Mouse (Mus musculus): ENCODE measurements around the gene Gm36028. TPM values are rescaled to one million over a fixed set of nuclear protein-coding genes. Genes with fewer than 3 reads are reported as not detected.
A peak's percentile ranks its signal among the peaks of the same experiment; 100 is the strongest.

The Gm36028 gene
- polyA plus RNA-seq (2014; fragmentation: Nextera tagmentation; extraction: Ambion mirVana) = 0.20 TPM in 1 of 2 replicates, not detected in the other

- no peak within 1 kb of the TSS for H3K4me2 ChIP-seq (ENCODE audit: low read length)
- WGBS = 90% methylated on average over 7 of the region's 7 CpGs
- H3K4me1 ChIP-seq (ENCODE audit: control insufficient read depth, insufficient read depth, low read length) = no peaks in the 10 kb centered on the region
- no peak within 1 kb of the TSS for H3K4me3 ChIP-seq (ENCODE audit: low read depth, low read length)
- no peak within 1 kb of the TSS for H3K9ac ChIP-seq (ENCODE audit: low read length)
- no peaks in the 10 kb centered on the region for H3K9me3 ChIP-seq (replicated peaks; ENCODE audit: control insufficient read depth, low read length)
- ATAC-seq (no peak), DNase-seq (ENCODE audit: low spot score) (no peak)
- H3K27ac ChIP-seq (ENCODE audit: low read depth, low read length) = no peak within 1 kb of the TSS
- H3K27me3 ChIP-seq (replicated peaks; ENCODE audit: control insufficient read depth, insufficient read depth, low read length) = no peaks in the 10 kb centered on the region
- no peaks in the 10 kb centered on the region for H3K36me3 ChIP-seq (ENCODE audit: control insufficient read depth, insufficient read depth, low read length)
These were observed at the start of gene Gm36028 for GRCm38 (mm10) chr16:37861029-37861428. Gene Gm36028 (minus strand): TSS chr16:37861146.

- H3K4me3 ChIP-seq (ENCODE audit: low read depth, low read length) = no peak overlapping the region
- DNase-seq (ENCODE audit: low spot score) (no peak), ATAC-seq (no peak)
- no peak overlapping the region for H3K4me2 ChIP-seq (ENCODE audit: low read length)
- no peaks in the 10 kb centered on the region for H3K27me3 ChIP-seq (replicated peaks; ENCODE audit: control insufficient read depth, insufficient read depth, low read length)
- no peaks in the 10 kb centered on the region for H3K36me3 ChIP-seq (ENCODE audit: control insufficient read depth, insufficient read depth, low read length)
- H3K9ac ChIP-seq (ENCODE audit: low read length) = no peak overlapping the region
- no peak overlapping the region for H3K27ac ChIP-seq (ENCODE audit: low read depth, low read length)
- H3K9me3 ChIP-seq (replicated peaks; ENCODE audit: control insufficient read depth, low read length) = no peaks in the 10 kb centered on the region
- WGBS = 82% methylated on average over 3 of the region's 3 CpGs
- H3K4me1 ChIP-seq (ENCODE audit: control insufficient read depth, insufficient read depth, low read length) = no peaks in the 10 kb centered on the region
These were observed 45.5 kb upstream of the Gm36028 start for GRCm38 (mm10) chr16:37906456-37906855.

DNA sequence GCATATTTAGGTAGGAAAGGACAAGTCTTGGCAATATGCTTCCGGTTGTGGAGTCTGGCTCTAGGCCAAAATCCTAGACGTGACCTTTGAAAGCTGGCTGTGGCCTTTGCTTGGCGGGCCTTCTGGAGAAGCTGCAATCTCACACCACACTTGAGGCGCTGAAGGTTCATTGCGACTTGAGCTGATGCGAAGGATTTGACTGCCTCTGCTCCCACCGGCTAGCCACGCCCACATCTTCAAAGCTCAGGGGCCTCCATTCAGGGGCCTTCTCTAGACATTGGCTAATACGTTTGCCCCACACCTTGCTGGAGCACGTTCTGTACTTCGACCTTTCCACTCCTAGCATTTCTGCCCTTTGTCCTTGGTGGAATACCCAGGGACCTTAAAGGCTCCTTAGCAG lies 40.4 kb upstream of the Gm36028 start:
- WGBS = 38% methylated on average over 11 of the region's 11 CpGs
- Histone ChIP-seq H3K9ac (ENCODE audit: low read length) (no peak overlapping the region), H3K9me3 (replicated peaks; ENCODE audit: control insufficient read depth, low read length) (no peaks in the 10 kb centered on the region), H3K4me2 (ENCODE audit: low read length) (no peak overlapping the region), H3K36me3 (ENCODE audit: control insufficient read depth, insufficient read depth, low read length) (no peaks in the 10 kb centered on the region), H3K4me1 (ENCODE audit: control insufficient read depth, insufficient read depth, low read length) (no peaks in the 10 kb centered on the region), H3K27ac (ENCODE audit: low read depth, low read length) (no peak overlapping the region), H3K4me3 (ENCODE audit: low read depth, low read length) (no peak overlapping the region), H3K27me3 (replicated peaks; ENCODE audit: control insufficient read depth, insufficient read depth, low read length) (no peaks in the 10 kb centered on the region)
- no peak for DNase-seq (ENCODE audit: low spot score)
- no peak for ATAC-seq

- ATAC-seq = no peak
- Histone ChIP-seq H3K4me2 (ENCODE audit: low read length) (no peak overlapping the region), H3K27me3 (replicated peaks; ENCODE audit: control insufficient read depth, insufficient read depth, low read length) (no peaks in the 10 kb centered on the region), H3K4me3 (ENCODE audit: low read depth, low read length) (no peak overlapping the region), H3K36me3 (ENCODE audit: control insufficient read depth, insufficient read depth, low read length) (no peaks in the 10 kb centered on the region), H3K27ac (ENCODE audit: low read depth, low read length) (no peak overlapping the region), H3K9ac (ENCODE audit: low read length) (no peak overlapping the region), H3K4me1 (ENCODE audit: control insufficient read depth, insufficient read depth, low read length) (no peaks in the 10 kb centered on the region), H3K9me3 (replicated peaks; ENCODE audit: control insufficient read depth, low read length) (no peaks in the 10 kb centered on the region)
- 34% methylated on average over 2 of the region's 2 CpGs for WGBS
- DNase-seq (ENCODE audit: low spot score) = no peak
These were observed 38.4 kb upstream of the Gm36028 start for GRCm38 (mm10) chr16:37899357-37899756.

- Histone ChIP-seq H3K27ac (ENCODE audit: low read depth, low read length) (no peak overlapping the region), H3K27me3 (replicated peaks; ENCODE audit: control insufficient read depth, insufficient read depth, low read length) (no peaks in the 10 kb centered on the region), H3K4me2 (ENCODE audit: low read length) (no peak overlapping the region), H3K9me3 (replicated peaks; ENCODE audit: control insufficient read depth, low read length) (no peaks in the 10 kb centered on the region), H3K9ac (ENCODE audit: low read length) (no peak overlapping the region), H3K36me3 (ENCODE audit: control insufficient read depth, insufficient read depth, low read length) (no peaks in the 10 kb centered on the region), H3K4me1 (ENCODE audit: control insufficient read depth, insufficient read depth, low read length) (no peaks in the 10 kb centered on the region), H3K4me3 (ENCODE audit: low read depth, low read length) (no peak overlapping the region)
- ATAC-seq (no peak), DNase-seq (ENCODE audit: low spot score) (no peak)
- 83% methylated on average over 5 of the region's 5 CpGs for whole genome bisulfite sequencing
These were observed 37.8 kb upstream of the Gm36028 start for GRCm38 (mm10) chr16:37898790-37899189.

DNA sequence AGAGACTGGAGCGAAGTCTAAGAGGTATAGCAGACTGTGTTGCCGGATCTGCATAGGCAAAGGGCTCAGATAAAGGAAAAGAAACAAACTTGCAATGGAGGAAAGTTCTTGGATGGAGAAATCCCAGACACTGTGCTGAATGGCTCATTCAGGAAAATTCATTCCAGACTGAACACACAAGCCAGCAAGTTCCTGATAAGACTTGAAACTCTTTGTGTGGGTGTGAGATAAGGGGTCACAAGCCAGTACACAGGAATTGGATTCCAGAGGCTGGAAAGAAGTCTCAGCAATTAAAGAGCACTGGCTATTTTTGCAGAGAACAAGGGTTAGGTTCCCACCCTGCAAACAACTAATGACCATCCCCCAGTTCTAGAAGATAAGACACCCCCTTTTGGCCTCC lies 33.0 kb upstream of the Gm36028 start:
- no peak overlapping the region for H3K4me2 ChIP-seq (ENCODE audit: low read length)
- no peaks in the 10 kb centered on the region for H3K36me3 ChIP-seq (ENCODE audit: control insufficient read depth, insufficient read depth, low read length)
- H3K9me3 ChIP-seq (replicated peaks; ENCODE audit: control insufficient read depth, low read length) = no peaks in the 10 kb centered on the region
- no peak overlapping the region for H3K9ac ChIP-seq (ENCODE audit: low read length)
- DNase-seq (ENCODE audit: low spot score) = no peak
- WGBS = 86% methylated on average over 2 of the region's 2 CpGs
- no peak for ATAC-seq
- H3K4me1 ChIP-seq (ENCODE audit: control insufficient read depth, insufficient read depth, low read length) = peaks cover 10% of the 10 kb centered on the region; the same call in 1 of the 2 replicates
- no peak overlapping the region for H3K27ac ChIP-seq (ENCODE audit: low read depth, low read length)
- H3K27me3 ChIP-seq (replicated peaks; ENCODE audit: control insufficient read depth, insufficient read depth, low read length) = no peaks in the 10 kb centered on the region
- no peak overlapping the region for H3K4me3 ChIP-seq (ENCODE audit: low read depth, low read length)

- H3K9ac ChIP-seq (ENCODE audit: low read length) = no peak overlapping the region
- no peaks in the 10 kb centered on the region for H3K9me3 ChIP-seq (replicated peaks; ENCODE audit: control insufficient read depth, low read length)
- H3K27me3 ChIP-seq (replicated peaks; ENCODE audit: control insufficient read depth, insufficient read depth, low read length) = no peaks in the 10 kb centered on the region
- H3K4me2 ChIP-seq (ENCODE audit: low read length) = no peak overlapping the region
- 56% methylated on average over 6 of the region's 6 CpGs for WGBS
- peak overlapping the region; percentile 56; the same call in 1 of the 2 replicates for H3K27ac ChIP-seq (ENCODE audit: low read depth, low read length)
- ATAC-seq = peak; percentile 27; the same call in 1 of the 2 replicates
- H3K36me3 ChIP-seq (ENCODE audit: control insufficient read depth, insufficient read depth, low read length) = no peaks in the 10 kb centered on the region
- H3K4me3 ChIP-seq (ENCODE audit: low read depth, low read length) = no peak overlapping the region
- no peak for DNase-seq (ENCODE audit: low spot score)
- peaks cover 10% of the 10 kb centered on the region; the same call in 1 of the 2 replicates for H3K4me1 ChIP-seq (ENCODE audit: control insufficient read depth, insufficient read depth, low read length)
These were observed 32.4 kb upstream of the Gm36028 start for GRCm38 (mm10) chr16:37893381-37893780.

GRCm38 (mm10) chr16:37892667-37893066 lies 31.7 kb upstream of the Gm36028 start:
- no peak overlapping the region for H3K4me3 ChIP-seq (ENCODE audit: low read depth, low read length)
- WGBS = 16% methylated on average over 2 of the region's 2 CpGs
- H3K9me3 ChIP-seq (replicated peaks; ENCODE audit: control insufficient read depth, low read length) = no peaks in the 10 kb centered on the region
- DNase-seq (ENCODE audit: low spot score) (peak; percentile 89), ATAC-seq (peak; percentile 92)
- H3K4me2 ChIP-seq (ENCODE audit: low read length) = no peak overlapping the region
- no peaks in the 10 kb centered on the region for H3K27me3 ChIP-seq (replicated peaks; ENCODE audit: control insufficient read depth, insufficient read depth, low read length)
- H3K36me3 ChIP-seq (ENCODE audit: control insufficient read depth, insufficient read depth, low read length) = no peaks in the 10 kb centered on the region
- peak overlapping the region; percentile 56; the same call in 1 of the 2 replicates for H3K27ac ChIP-seq (ENCODE audit: low read depth, low read length)
- no peak overlapping the region for H3K9ac ChIP-seq (ENCODE audit: low read length)
- H3K4me1 ChIP-seq (ENCODE audit: control insufficient read depth, insufficient read depth, low read length) = peaks cover 10% of the 10 kb centered on the region; the same call in 1 of the 2 replicates

- H3K27ac ChIP-seq (ENCODE audit: low read depth, low read length) = no peak overlapping the region
- no peak for ATAC-seq
- no peak overlapping the region for H3K4me2 ChIP-seq (ENCODE audit: low read length)
- 97% methylated on average over 3 of the region's 3 CpGs for WGBS
- no peak overlapping the region for H3K4me3 ChIP-seq (ENCODE audit: low read depth, low read length)
- H3K36me3 ChIP-seq (ENCODE audit: control insufficient read depth, insufficient read depth, low read length) = peaks cover 4% of the 10 kb centered on the region
- no peaks in the 10 kb centered on the region for H3K9me3 ChIP-seq (replicated peaks; ENCODE audit: control insufficient read depth, low read length)
- DNase-seq (ENCODE audit: low spot score) = no peak
- no peaks in the 10 kb centered on the region for H3K27me3 ChIP-seq (replicated peaks; ENCODE audit: control insufficient read depth, insufficient read depth, low read length)
- no peak overlapping the region for H3K9ac ChIP-seq (ENCODE audit: low read length)
- H3K4me1 ChIP-seq (ENCODE audit: control insufficient read depth, insufficient read depth, low read length) = peaks cover 10% of the 10 kb centered on the region; the same call in 1 of the 2 replicates
These were observed 28.0 kb upstream of the Gm36028 start for GRCm38 (mm10) chr16:37888986-37889385.

Measured in forebrain, embryonic 14.5 days (tissue).